Mouse (Mus musculus): ENCODE data around the gene Prkaca.

DNA sequence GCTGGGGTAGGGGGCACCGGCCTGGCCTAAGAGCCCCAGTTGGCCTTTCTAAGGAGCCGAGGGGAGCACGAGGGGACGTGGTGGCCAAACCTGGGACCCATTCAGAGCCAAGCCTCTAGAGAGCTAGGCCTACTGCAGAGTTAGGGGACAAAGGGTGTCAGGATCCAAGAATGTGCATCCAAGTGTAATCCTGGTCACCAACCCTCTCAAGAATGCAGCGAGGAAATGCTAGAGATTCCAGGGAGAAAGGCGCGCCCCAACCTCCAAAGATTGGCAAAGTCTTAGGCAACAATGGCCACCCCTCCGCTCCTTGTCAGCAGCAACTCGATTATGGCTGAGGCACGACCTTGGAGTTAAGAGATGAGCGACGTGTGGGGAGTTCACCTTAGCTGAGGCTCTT lies 48.8 kb downstream of the Prkaca start:
- TF ChIP-seq MAX (IDR thresholded peaks at IDR 0.05; ENCODE audit: low read length) (no peak), GABPA (IDR thresholded peaks at IDR 0.05; ENCODE audit: low read depth, low read length) (no peak), CTCF (IDR thresholded peaks at IDR 0.05 in 2 of 3, conservative IDR thresholded peaks at IDR 0.05 in 1 of 3; ENCODE audit: control insufficient read depth in 1 of 3, insufficient read depth in 1 of 3, low read depth in 2 of 3, low read length in 3 of 3, poor library complexity in 1 of 3, severe bottlenecking in 1 of 3) (no peak), NRF1 (IDR thresholded peaks at IDR 0.05; ENCODE audit: insufficient read depth, low read depth, low read length, poor library complexity, severe bottlenecking) (no peak), TCF12 (IDR thresholded peaks at IDR 0.05; ENCODE audit: low read depth, low read length) (no peak), POLR2A (IDR thresholded peaks at IDR 0.05; ENCODE audit: control insufficient read depth in 1 of 2, insufficient read depth in 1 of 2, low read depth in 1 of 2, low read length in 2 of 2, poor library complexity in 1 of 2) (no peak), ZNF384 (IDR thresholded peaks at IDR 0.05; ENCODE audit: low read depth, low read length) (no peak)

All from MEL (cell line).